Mouse (Mus musculus): ENCODE measurements at regions not wholly inside any gene's neighbourhood (a gene's known extent, or its start where the extent isn't known, plus 50 kb on each side); places are given as distances from the start of the nearest gene placed in this dataset.

- TF ChIP-seq POLR2A (IDR thresholded peaks at IDR 0.05; ENCODE audit: low read depth, low read length) (no peak), CTCF (IDR thresholded peaks at IDR 0.05; ENCODE audit: extremely low read depth, insufficient read depth, insufficient read length, insufficient replicate concordance) (no peak)
These were observed 64.1 kb upstream of the Podxl start for GRCm38 (mm10) chr6:31627912-31628311.

Measured in spleen, adult 2 months (tissue).